Mouse (Mus musculus) forebrain, embryonic 15.5 days (tissue): ENCODE results near the gene Fzd10. TPM values are rescaled to one million over a fixed set of nuclear protein-coding genes. Genes with fewer than 3 reads are reported as not detected.

ENCODE experiments used
- ATAC-seq: fragments of 200-750 bp; cut with Nextera tagmentation; replicated peaks from 2 replicates; pipeline ENCODE4 v1.8.0; 2017; ENCODE audit warnings: mild to moderate bottlenecking, moderate TSS enrichment, moderate library complexity
- H3K27ac ChIP-seq: fragments of 300-500 bp; sonication (generic); replicated peaks from 2 replicates; pipeline ENCODE4 v1.5.1; 2015; ENCODE audit warnings: mild to moderate bottlenecking, inconsistent platforms
- H3K27me3 ChIP-seq: fragments of 300-500 bp; sonication (generic); 2 replicates; pipeline ENCODE4 v1.6.1; 2015; ENCODE audit warnings: inconsistent platforms
- H3K36me3 ChIP-seq: fragments of 300-500 bp; sonication (generic); 2 replicates; pipeline ENCODE4 v1.6.1; 2015; ENCODE audit warnings: mild to moderate bottlenecking, inconsistent platforms
- H3K4me1 ChIP-seq: fragments of 300-500 bp; sonication (generic); 2 replicates; pipeline ENCODE4 v1.6.1; 2015; ENCODE audit warnings: inconsistent platforms
- H3K4me2 ChIP-seq: fragments of 300-500 bp; sonication (generic); replicated peaks from 2 replicates; pipeline ENCODE4 v1.6.1; 2015; ENCODE audit warnings: mild to moderate bottlenecking, inconsistent platforms
- H3K4me3 ChIP-seq: fragments of 300-500 bp; sonication (generic); 2 replicates; pipeline ENCODE4 v1.5.1; 2015; ENCODE audit warnings: mild to moderate bottlenecking, inconsistent platforms
- H3K9ac ChIP-seq: fragments of 300-500 bp; sonication (generic); replicated peaks from 2 replicates; pipeline ENCODE4 v1.6.1; 2015; ENCODE audit warnings: mild to moderate bottlenecking, inconsistent platforms
- H3K9me3 ChIP-seq: fragments of 300-500 bp; sonication (generic); 2 replicates; pipeline ENCODE4 v1.6.1; 2016; ENCODE audit warnings: inconsistent platforms
- WGBS: fragments of 180-500 bp; shearing (Covaris S2); methylation state at CpG from one replicate; pipeline ENCODE4 v1.1.7; 2015; ENCODE audit warnings: mixed read lengths; 5-methylcytosine and 5-hydroxymethylcytosine counted together
- polyA plus RNA-seq: library from polyadenylated mRNA; unstranded; fragments of >200 nt; fragmentation: Nextera tagmentation; extraction: Ambion mirVana; gene quantifications from 2 replicates; pipeline ENCODE4 v1.2.1, GENCODE M21; 2015

Gene Fzd10
- polyA plus RNA-seq, 1 experiment from 2014 or later = 1.1 TPM

- no peak overlapping the region for H3K27ac ChIP-seq
- H3K4me3 ChIP-seq = no peak overlapping the region
- H3K9ac ChIP-seq = no peak overlapping the region
- H3K4me2 ChIP-seq = no peak overlapping the region
- H3K27me3 ChIP-seq = no peaks in the 10 kb centered on the region
- WGBS = 89% methylated on average over 11 of the region's 11 CpGs
- no peaks in the 10 kb centered on the region for H3K9me3 ChIP-seq
- no peak for ATAC-seq
- no peaks in the 10 kb centered on the region for H3K4me1 ChIP-seq
- H3K36me3 ChIP-seq = no peaks in the 10 kb centered on the region
These were observed 48.8 kb downstream of the Fzd10 start for GRCm38 (mm10) chr5:128649336-128649897.

Other genes starting within 250 kb of the Fzd10 start
- gene Tmem132d, start 167.8 kb upstream of the Fzd10 start, polyA plus RNA-seq = 1.2 TPM in 2 replicates
- 0.14 and 0.17 TPM in 2 replicates for gene Piwil1, start 101.7 kb downstream of the Fzd10 start, polyA plus RNA-seq